Mouse (Mus musculus) cerebellum, postnatal 25 days (tissue): ENCODE results near the gene Rfx5.
A peak's percentile ranks its signal among the peaks of the same experiment; 100 is the strongest.

ENCODE experiments used
- DNase-seq, 2 experiments: peaks; one replicate each; pipeline ENCODE4 v3.0.0; 2021; ENCODE audit warnings: mixed read lengths in 2 of 2

The Rfx5 gene

GRCm38 (mm10) chr3:95002569-95002968 lies 48.7 kb downstream of the Rfx5 start:
- DNase-seq: no peak

GRCm38 (mm10) chr3:95003273-95003672 lies 49.4 kb downstream of the Rfx5 start:
- DNase-seq: no peak

GRCm38 (mm10) chr3:95005651-95006050 lies 51.8 kb downstream of the Rfx5 start:
- DNase-seq: no peak

GRCm38 (mm10) chr3:95007706-95008105 lies 53.8 kb downstream of the Rfx5 start:
- DNase-seq: no peak

GRCm38 (mm10) chr3:95010396-95010795 lies 56.5 kb downstream of the Rfx5 start:
- peak; percentile 43 to 53 for DNase-seq
